Mouse (Mus musculus) activated CD4-positive, CD25-positive, alpha-beta regulatory T cell, adult 9 weeks (primary cell): ENCODE data around the gene Tmem223. TPM values are rescaled to one million over a fixed set of nuclear protein-coding genes. Genes with fewer than 3 reads are reported as not detected.

ENCODE experiments used
- polyA plus RNA-seq: library from polyadenylated mRNA; unstranded; fragments of 100-300 nt; shearing (Covaris generic); gene quantifications from one replicate; pipeline ENCODE4 v1.2.1, GENCODE M21; 2017

Gene Tmem223
- polyA plus RNA-seq, 1 experiment from 2014 or later: 102 TPM

Other genes with a start within 250 kb of the Tmem223 start
- gene Slc22a8, start 179.7 kb upstream of the Tmem223 start, polyA plus RNA-seq: not detected
- gene Slc22a6, start 153.0 kb upstream of the Tmem223 start, polyA plus RNA-seq: not detected
- gene Chrm1, start 107.2 kb upstream of the Tmem223 start, polyA plus RNA-seq: not detected
- 127 TPM for gene Slc3a2, start 47.6 kb upstream of the Tmem223 start, polyA plus RNA-seq
- gene Wdr74, start 35.2 kb upstream of the Tmem223 start, polyA plus RNA-seq: 84.1 TPM
- 3.2 TPM for gene 1700092M07Rik, start 30.3 kb upstream of the Tmem223 start, polyA plus RNA-seq
- gene Stx5a, start 29.6 kb upstream of the Tmem223 start, polyA plus RNA-seq: 169 TPM
- 265 TPM for gene Nxf1, start 13.9 kb upstream of the Tmem223 start, polyA plus RNA-seq
- gene Tmem179b, start 3.5 kb downstream of the Tmem223 start, polyA plus RNA-seq: 170 TPM
- gene Taf6l, start 15.4 kb downstream of the Tmem223 start, polyA plus RNA-seq: 5.1 TPM
- 164 TPM for gene Polr2g, start 27.6 kb downstream of the Tmem223 start, polyA plus RNA-seq
- 3.8 TPM for gene Zbtb3, start 31.6 kb downstream of the Tmem223 start, polyA plus RNA-seq
- 54.6 TPM for gene Ttc9c, start 48.3 kb downstream of the Tmem223 start, polyA plus RNA-seq
- 8.4 TPM for gene Hnrnpul2, start 49.0 kb downstream of the Tmem223 start, polyA plus RNA-seq
- gene AC129217.1, start 58.8 kb downstream of the Tmem223 start, polyA plus RNA-seq: not detected
- 105 TPM for gene Bscl2, start 66.5 kb downstream of the Tmem223 start, polyA plus RNA-seq
- gene Gng3, start 68.2 kb downstream of the Tmem223 start, polyA plus RNA-seq: 0.35 TPM
- not detected for gene Lrrn4cl, start 79.8 kb downstream of the Tmem223 start, polyA plus RNA-seq
- 159 TPM for gene Ubxn1, start 100.5 kb downstream of the Tmem223 start, polyA plus RNA-seq
- gene Uqcc3, start 109.9 kb downstream of the Tmem223 start, polyA plus RNA-seq: 84.5 TPM
- 110 TPM for gene Lbhd1, start 112.7 kb downstream of the Tmem223 start, polyA plus RNA-seq
- gene Gm49403, start 112.9 kb downstream of the Tmem223 start, polyA plus RNA-seq: not detected
- 59.2 TPM for gene 1810009A15Rik, start 117.9 kb downstream of the Tmem223 start, polyA plus RNA-seq
- not detected for gene Gm49416, start 117.9 kb downstream of the Tmem223 start, polyA plus RNA-seq
- gene Ints5, start 122.0 kb downstream of the Tmem223 start, polyA plus RNA-seq: 47.9 TPM
- gene Ganab, start 127.1 kb downstream of the Tmem223 start, polyA plus RNA-seq: 137 TPM
- 33.9 TPM for gene B3gat3, start 149.4 kb downstream of the Tmem223 start, polyA plus RNA-seq
- 12.2 TPM for gene Rom1, start 158.4 kb downstream of the Tmem223 start, polyA plus RNA-seq
- gene Eml3, start 158.6 kb downstream of the Tmem223 start, polyA plus RNA-seq: 68.2 TPM
- 197 TPM for gene Mta2, start 170.9 kb downstream of the Tmem223 start, polyA plus RNA-seq
- 47.2 TPM for gene Tut1, start 182.9 kb downstream of the Tmem223 start, polyA plus RNA-seq
- 339 TPM for gene Eef1g, start 196.0 kb downstream of the Tmem223 start, polyA plus RNA-seq
- gene Ahnak, start 218.3 kb downstream of the Tmem223 start, polyA plus RNA-seq: 113 TPM